Mouse (Mus musculus) layer of hippocampus, postnatal 10 days (tissue): Measurements from ENCODE around the gene Ccl9. TPM values are rescaled to one million over a fixed set of nuclear protein-coding genes. Genes with fewer than 3 reads are reported as not detected.

Source experiments
- DNase-seq, 2 experiments: peaks; one replicate each; pipeline ENCODE4 v3.0.0; 2021; ENCODE audit warnings: low spot score in 2 of 2
- long read RNA-seq: library from polyadenylated mRNA; stranded (forward); transcript quantifications from one replicate; pipeline ENCODE4 v2.0.0, GENCODE M21; 2023
- total RNA-seq, 2 experiments: library from RNA; stranded (reverse); gene quantifications; 2 replicates each; pipeline ENCODE4 v1.2.3; 2021

The Ccl9 gene
- 1 to 10 TPM; 1.9 to 3.0 TPM for total RNA-seq
- long read RNA-seq, partial matches to known transcripts: 0 of 1 reads
- long read RNA-seq, other reads (novel, unspliced or antisense): 0 of 1 reads

GRCm38 (mm10) chr11:83578186-83578760 is at the start of gene Ccl9:
Gene Ccl9 (minus strand): TSS chr11:83578636.
- DNase-seq: no peak

GRCm38 (mm10) chr11:83623586-83623985 is 45.1 kb upstream of the Ccl9 start:
- DNase-seq: no peak

- no peak for DNase-seq
Measured at GRCm38 (mm10) chr11:83619037-83619436, 40.6 kb upstream of the Ccl9 start.

GRCm38 (mm10) chr11:83618238-83618637 is 39.8 kb upstream of the Ccl9 start:
- no peak for DNase-seq

GRCm38 (mm10) chr11:83616586-83616985 is 38.1 kb upstream of the Ccl9 start:
- DNase-seq: no peak

GRCm38 (mm10) chr11:83610900-83611299 is 32.5 kb upstream of the Ccl9 start:
- DNase-seq: no peak

- DNase-seq: no peak
Measured at GRCm38 (mm10) chr11:83606396-83606795, 28.0 kb upstream of the Ccl9 start.

GRCm38 (mm10) chr11:83605535-83605934 is 27.1 kb upstream of the Ccl9 start:
- DNase-seq: no peak

- no peak for DNase-seq
Measured at GRCm38 (mm10) chr11:83604698-83605097, 26.3 kb upstream of the Ccl9 start.

- DNase-seq: no peak
Measured at GRCm38 (mm10) chr11:83603399-83603798, 25.0 kb upstream of the Ccl9 start.

- DNase-seq: no peak
Measured at GRCm38 (mm10) chr11:83600576-83600975, 22.1 kb upstream of the Ccl9 start.

- DNase-seq: no peak
Measured at GRCm38 (mm10) chr11:83598991-83599390, 20.6 kb upstream of the Ccl9 start.

- no peak for DNase-seq
Measured at GRCm38 (mm10) chr11:83598207-83598837, 19.9 kb upstream of the Ccl9 start.

GRCm38 (mm10) chr11:83597796-83598195 is 19.4 kb upstream of the Ccl9 start:
- no peak for DNase-seq

GRCm38 (mm10) chr11:83595669-83596455 is 17.4 kb upstream of the Ccl9 start:
- DNase-seq: no peak

GRCm38 (mm10) chr11:83593453-83593852 is 15.0 kb upstream of the Ccl9 start:
- no peak for DNase-seq

- DNase-seq: no peak
Measured at GRCm38 (mm10) chr11:83592853-83593252, 14.4 kb upstream of the Ccl9 start, which contains the start of gene Ccl6. Gene Ccl6 (minus strand): TSS chr11:83593087.

GRCm38 (mm10) chr11:83584232-83584631 is 5.8 kb upstream of the Ccl9 start:
- no peak for DNase-seq

GRCm38 (mm10) chr11:83583450-83583754 is 5.0 kb upstream of the Ccl9 start:
- no peak for DNase-seq

- DNase-seq: no peak
Measured at GRCm38 (mm10) chr11:83582626-83583449, 4.4 kb upstream of the Ccl9 start.
